Mouse (Mus musculus) stomach, postnatal 0 days (tissue): ENCODE measurements around the gene Pafah1b1.

ENCODE experiments used
- CTCF ChIP-seq: IDR thresholded peaks from 2 replicates; pipeline ENCODE4 v1.5.1; 2016; ENCODE audit warnings: antibody characterized with exemption, low read depth, mild to moderate bottlenecking, moderate library complexity
- EP300 ChIP-seq: optimal IDR thresholded peaks from 2 replicates; pipeline ENCODE3; 2016; ENCODE audit warnings: antibody characterized with exemption

DNA sequence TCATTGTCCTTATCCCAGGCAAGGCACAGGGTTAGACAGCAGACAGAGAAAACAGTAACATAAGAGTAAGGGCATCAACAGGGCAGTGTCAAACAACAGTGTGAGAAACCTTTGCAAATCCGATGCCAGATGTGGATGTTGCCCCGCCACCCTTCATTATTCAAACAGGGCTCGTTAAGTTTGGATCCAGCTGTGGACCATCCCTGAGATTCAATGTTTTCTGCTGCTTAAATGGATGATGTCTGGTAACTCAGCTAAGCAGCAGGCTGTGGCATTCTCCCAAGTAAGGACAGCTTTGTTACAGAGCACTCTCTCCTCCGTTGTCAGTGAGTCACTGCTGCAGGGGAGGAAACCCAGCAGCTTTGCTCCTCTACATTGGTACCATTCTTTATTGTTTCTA lies 49.3 kb downstream of the Pafah1b1 start:
- no peak for TF ChIP-seq CTCF
- no peak for TF ChIP-seq EP300
